Mouse (Mus musculus) cortical plate, adult 2 months (tissue): ENCODE measurements at regions not wholly inside any gene's neighbourhood (a gene's known extent, or its start where the extent isn't known, plus 50 kb on each side); places are given as distances from the start of the nearest gene placed in this dataset.

Experiments
- H3K27ac ChIP-seq: fragments of 200-500 bp; 2 replicates; pipeline ENCODE4 v1.5.1; 2012; ENCODE audit warnings: low read length, control low read depth, inconsistent platforms; ENCODE audit not compliant: insufficient read depth
- H3K4me1 ChIP-seq: fragments of 200-500 bp; 2 replicates; pipeline ENCODE4 v1.6.1; 2011; ENCODE audit warnings: low read length; ENCODE audit not compliant: control insufficient read depth, insufficient read depth
- H3K4me3 ChIP-seq: fragments of 200-500 bp; 2 replicates; pipeline ENCODE4 v1.5.1; 2011; ENCODE audit warnings: mild to moderate bottlenecking, low read length, control low read depth; ENCODE audit not compliant: insufficient read depth
- CTCF ChIP-seq: fragments of 200-500 bp; IDR thresholded peaks from 2 replicates; pipeline ENCODE4 v1.5.1; 2011; ENCODE audit warnings: mild to moderate bottlenecking, control low read depth, low read length; ENCODE audit not compliant: insufficient read depth; ENCODE audit errors: extremely low read depth
- POLR2A ChIP-seq: fragments of 200-500 bp; IDR thresholded peaks from 2 replicates; pipeline ENCODE4 v1.6.1; 2011; ENCODE audit warnings: mild to moderate bottlenecking, low read length, control low read depth; ENCODE audit not compliant: insufficient read depth; ENCODE audit errors: extremely low read depth

DNA sequence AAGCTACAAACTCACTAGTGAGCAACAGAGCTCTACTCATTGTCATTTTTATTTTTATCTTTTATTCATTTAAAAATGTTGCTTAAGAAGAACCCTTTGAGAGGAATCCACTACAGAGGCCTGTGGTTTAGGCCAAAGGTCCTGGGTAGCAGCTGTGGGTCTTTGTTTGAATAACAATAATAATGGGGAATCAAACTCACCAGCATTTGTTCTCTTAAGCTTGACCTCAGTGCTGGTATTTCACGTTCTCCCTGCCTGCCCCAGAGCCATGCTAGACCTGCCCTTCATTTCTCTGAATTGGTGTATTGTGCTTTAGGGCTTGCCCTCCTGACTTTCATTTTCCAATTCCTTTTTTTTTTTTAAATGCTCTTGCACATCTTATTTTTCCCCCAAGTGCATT, 232.8 kb upstream of the Hs3st1 start:
- H3K4me3 ChIP-seq, result no peak overlapping the region
- TF ChIP-seq POLR2A, result no peak
- TF ChIP-seq CTCF, result no peak

GRCm38 (mm10) chr5:39964371-39964770, 209.1 kb upstream of the Hs3st1 start:
- no peak for TF ChIP-seq CTCF
- Histone ChIP-seq H3K4me3 (no peak overlapping the region), H3K27ac (no peak overlapping the region), H3K4me1 (no peaks in the 10 kb centered on the region)

More for the DNA sequence above, 232.8 kb upstream of the Hs3st1 start:
- Histone ChIP-seq H3K27ac (no peak overlapping the region), H3K4me1 (no peaks in the 10 kb centered on the region)

DNA sequence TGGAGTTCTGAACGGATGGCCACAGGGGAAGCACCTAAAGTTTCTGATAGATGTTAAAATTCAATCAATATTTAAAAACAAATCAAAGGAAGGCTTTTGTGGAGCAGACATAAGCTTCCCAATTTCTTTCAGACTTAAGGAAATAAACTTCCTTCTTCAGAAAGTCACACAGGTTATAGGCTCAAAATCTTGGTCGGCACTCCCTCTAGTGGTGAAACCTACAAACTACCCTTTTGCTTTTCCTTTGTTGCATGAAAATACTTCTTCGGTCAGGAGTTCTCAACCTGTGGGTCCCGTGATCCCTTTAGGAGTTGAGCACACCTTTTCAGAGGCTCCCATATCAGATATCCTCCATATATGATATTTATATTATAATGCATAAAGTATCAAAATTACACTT, 205.7 kb upstream of the Hs3st1 start:
- TF ChIP-seq POLR2A (no peak), CTCF (peak; percentile 34; the same call in 1 of the 2 replicates)
- Histone ChIP-seq H3K4me3 (no peak overlapping the region), H3K27ac (no peak overlapping the region), H3K4me1 (no peaks in the 10 kb centered on the region)

DNA sequence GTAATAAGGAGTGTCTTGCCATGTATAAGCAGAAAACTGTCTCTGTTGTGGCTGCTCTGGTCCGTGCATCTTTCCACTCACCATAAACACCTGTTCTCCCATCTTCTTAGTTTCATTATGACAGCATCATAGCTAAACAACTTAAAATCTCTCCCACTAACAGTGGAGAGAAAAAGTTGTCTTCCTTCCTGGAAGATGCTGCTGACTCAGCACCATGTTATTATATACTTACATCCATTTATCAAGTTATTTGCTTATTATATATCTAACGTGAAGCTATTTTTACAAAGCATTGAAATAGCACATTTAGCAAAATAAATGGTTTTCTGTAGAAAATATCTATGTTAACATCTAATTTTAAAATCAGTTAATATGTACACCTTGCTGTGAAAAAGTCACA, 180.3 kb upstream of the Hs3st1 start:
- Histone ChIP-seq H3K4me1 (no peaks in the 10 kb centered on the region), H3K4me3 (no peak overlapping the region), H3K27ac (no peak overlapping the region)
- no peak for TF ChIP-seq CTCF
- TF ChIP-seq POLR2A, result no peak

GRCm38 (mm10) chr5:39931890-39932289, 176.6 kb upstream of the Hs3st1 start:
- no peak overlapping the region for H3K4me3 ChIP-seq
- no peaks in the 10 kb centered on the region for H3K4me1 ChIP-seq
- no peak overlapping the region for H3K27ac ChIP-seq
- no peak for TF ChIP-seq CTCF
- no peak for TF ChIP-seq POLR2A

DNA sequence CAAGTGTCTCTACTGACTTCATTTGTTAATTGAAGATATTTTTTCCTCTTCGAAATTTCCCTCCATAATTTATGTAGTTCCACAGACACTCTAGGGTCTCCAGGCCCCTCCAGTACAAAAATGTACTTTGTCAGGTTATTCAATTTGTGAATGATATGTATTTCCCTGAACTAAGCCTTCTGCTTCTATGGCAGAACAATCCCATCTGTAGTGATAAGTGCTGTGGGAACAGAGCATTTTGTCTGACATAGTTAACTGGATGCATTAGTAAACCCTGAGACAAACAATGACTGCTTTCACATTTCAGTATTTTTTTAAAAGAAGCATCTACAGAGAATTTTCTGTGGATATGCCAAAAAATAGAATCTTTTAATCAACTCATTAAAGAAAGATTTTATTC, 154.1 kb upstream of the Hs3st1 start:
- TF ChIP-seq CTCF (no peak), POLR2A (no peak)
- no peak overlapping the region for H3K4me3 ChIP-seq
- H3K27ac ChIP-seq, result no peak overlapping the region

DNA sequence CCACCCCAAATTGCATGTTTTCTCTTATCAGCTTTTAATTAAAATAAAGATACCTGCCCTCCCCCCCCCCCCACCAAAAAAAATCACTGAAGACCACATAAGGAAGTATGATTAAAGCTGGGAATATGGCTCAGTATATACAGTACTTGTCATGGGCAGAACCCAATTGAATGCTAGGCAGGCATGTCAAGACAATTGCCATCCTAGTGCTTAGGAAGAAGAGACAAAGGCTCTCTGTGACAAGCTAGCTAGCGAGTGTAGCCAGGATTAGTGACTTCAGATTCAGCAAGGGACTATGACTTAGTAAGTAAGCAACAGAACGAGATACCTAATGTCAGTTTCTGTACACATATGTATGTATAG, 116.4 kb upstream of the Hs3st1 start:
- no peak overlapping the region for H3K27ac ChIP-seq
- no peak overlapping the region for H3K4me3 ChIP-seq
- TF ChIP-seq POLR2A (no peak), CTCF (no peak)
- no peaks in the 10 kb centered on the region for H3K4me1 ChIP-seq

More for the DNA sequence above, 154.1 kb upstream of the Hs3st1 start:
- no peaks in the 10 kb centered on the region for H3K4me1 ChIP-seq

- no peak for TF ChIP-seq POLR2A
- no peaks in the 10 kb centered on the region for H3K4me1 ChIP-seq
- no peak overlapping the region for H3K27ac ChIP-seq
- no peak overlapping the region for H3K4me3 ChIP-seq
Observed at GRCm38 (mm10) chr5:39870835-39871722, 115.8 kb upstream of the Hs3st1 start.

GRCm38 (mm10) chr5:39857192-39857591, 101.9 kb upstream of the Hs3st1 start:
- no peaks in the 10 kb centered on the region for H3K4me1 ChIP-seq
- H3K4me3 ChIP-seq, result no peak overlapping the region
- no peak for TF ChIP-seq POLR2A
- TF ChIP-seq CTCF, result no peak
- H3K27ac ChIP-seq, result no peak overlapping the region

DNA sequence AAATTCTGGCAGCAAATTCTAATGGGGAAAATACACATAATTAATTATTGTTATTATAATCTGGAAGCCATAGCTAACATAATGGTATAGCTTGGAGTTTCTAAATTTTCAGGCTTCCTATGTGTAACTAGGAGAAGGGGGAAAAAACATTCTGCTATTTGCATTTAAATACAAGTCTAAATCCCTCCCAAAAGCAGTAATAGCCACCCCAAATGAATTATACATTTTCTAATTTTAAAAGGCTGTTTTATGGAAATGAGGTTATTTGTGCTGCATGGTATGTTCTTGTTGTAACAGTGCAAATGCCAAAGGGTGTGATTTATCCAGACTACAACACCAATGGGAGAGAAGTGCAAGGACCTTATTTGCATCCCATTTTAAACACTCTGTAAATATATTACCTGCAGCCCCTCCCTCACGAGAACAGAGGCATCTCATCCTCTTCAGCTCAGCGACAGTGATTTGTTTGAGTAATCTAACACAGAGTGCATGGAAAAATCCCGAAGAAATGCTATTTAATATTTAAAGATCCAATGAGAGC, 101.4 kb upstream of the Hs3st1 start:
- Histone ChIP-seq H3K27ac (no peak overlapping the region), H3K4me3 (no peak overlapping the region), H3K4me1 (no peaks in the 10 kb centered on the region)
- no peak for TF ChIP-seq CTCF
- no peak for TF ChIP-seq POLR2A
